Mouse (Mus musculus): ENCODE data around the gene Hsd3b7. TPM values are rescaled to one million over a fixed set of nuclear protein-coding genes. Genes with fewer than 3 reads are reported as not detected.

The Hsd3b7 gene
- total and polyA plus RNA-seq, 3 experiments = 45.5 to 86.5 (median 46.2) TPM

Other genes starting within 250 kb of the Hsd3b7 start
- not detected for gene Tmem265, start 239.2 kb upstream of the Hsd3b7 start, total RNA-seq (2021)
- 0.39 and 2.5 TPM in 2 replicates for gene Tmem265, start 239.2 kb upstream of the Hsd3b7 start, polyA plus RNA-seq (2012; rRNA removed)
- 10 to 100 TPM; 37.3 to 44.4 TPM for gene Phkg2, start 227.3 kb upstream of the Hsd3b7 start, total RNA-seq (2021)
- gene Phkg2, start 227.3 kb upstream of the Hsd3b7 start, polyA plus RNA-seq (2012; rRNA removed) = 48.3 and 53.2 TPM in 2 replicates
- gene Ccdc189, start 212.0 kb upstream of the Hsd3b7 start, total RNA-seq (2021) = 10 to 100 TPM in 1 of 2 experiments, 1 to 10 TPM in 1; 7.6 to 11.4 TPM
- 4.8 and 6.1 TPM in 2 replicates for gene Ccdc189, start 212.0 kb upstream of the Hsd3b7 start, polyA plus RNA-seq (2012; rRNA removed)
- gene Rnf40, start 211.8 kb upstream of the Hsd3b7 start, total RNA-seq (2021) = 10 to 100 TPM; 54.9 to 55.7 TPM
- gene Rnf40, start 211.8 kb upstream of the Hsd3b7 start, polyA plus RNA-seq (2012; rRNA removed) = 19.3 and 23.3 TPM in 2 replicates
- gene Zfp629, start 184.8 kb upstream of the Hsd3b7 start, total RNA-seq (2021) = 10 to 100 TPM; 16.3 to 21.2 TPM
- 14.0 and 15.5 TPM in 2 replicates for gene Zfp629, start 184.8 kb upstream of the Hsd3b7 start, polyA plus RNA-seq (2012; rRNA removed)
- gene Bcl7c, start 91.7 kb upstream of the Hsd3b7 start, total RNA-seq (2021) = 10 to 100 TPM; 70.9 to 86.0 TPM
- 70.5 and 78.0 TPM in 2 replicates for gene Bcl7c, start 91.7 kb upstream of the Hsd3b7 start, polyA plus RNA-seq (2012; rRNA removed)
- 1 to 10 TPM; 3.3 to 3.7 TPM for gene Ctf1, start 87.9 kb upstream of the Hsd3b7 start, total RNA-seq (2021)
- gene Ctf1, start 87.9 kb upstream of the Hsd3b7 start, polyA plus RNA-seq (2012; rRNA removed) = 18.9 and 22.1 TPM in 2 replicates
- gene Ctf2, start 68.4 kb upstream of the Hsd3b7 start, total RNA-seq (2021) = not detected
- gene Ctf2, start 68.4 kb upstream of the Hsd3b7 start, polyA plus RNA-seq (2012; rRNA removed) = not detected in 2 replicates
- gene Fbxl19, start 56.1 kb upstream of the Hsd3b7 start, total RNA-seq (2021) = 10 to 100 TPM in 1 of 2 experiments, 1 to 10 TPM in 1; 9.5 to 11.6 TPM
- gene Fbxl19, start 56.1 kb upstream of the Hsd3b7 start, polyA plus RNA-seq (2012; rRNA removed) = 34.5 and 42.6 TPM in 2 replicates
- 10 to 100 TPM; 28.3 to 32.8 TPM for gene Orai3, start 30.8 kb upstream of the Hsd3b7 start, total RNA-seq (2021)
- gene Orai3, start 30.8 kb upstream of the Hsd3b7 start, polyA plus RNA-seq (2012; rRNA removed) = 90.6 and 94.8 TPM in 2 replicates
- 10 to 100 TPM; 36.0 to 42.6 TPM for gene Setd1a, start 23.9 kb upstream of the Hsd3b7 start, total RNA-seq (2021)
- 12.6 and 15.9 TPM in 2 replicates for gene Setd1a, start 23.9 kb upstream of the Hsd3b7 start, polyA plus RNA-seq (2012; rRNA removed)
- 1 to 10 TPM; 2.2 to 4.6 TPM for gene Gm49388, start 15.0 kb upstream of the Hsd3b7 start, total RNA-seq (2021)
- gene Gm49388, start 15.0 kb upstream of the Hsd3b7 start, polyA plus RNA-seq (2012; rRNA removed) = not detected in 2 replicates
- gene Stx4a, start 23.7 kb downstream of the Hsd3b7 start, total RNA-seq (2021) = 100 to 1,000 TPM in 1 of 2 experiments, 10 to 100 TPM in 1; 79.6 to 102 TPM
- gene Stx4a, start 23.7 kb downstream of the Hsd3b7 start, polyA plus RNA-seq (2012; rRNA removed) = 52.2 and 54.0 TPM in 2 replicates
- gene Stx1b, start 23.9 kb downstream of the Hsd3b7 start, total RNA-seq (2021) = 1 to 10 TPM; 5.0 to 6.9 TPM
- 8.5 and 11.4 TPM in 2 replicates for gene Stx1b, start 23.9 kb downstream of the Hsd3b7 start, polyA plus RNA-seq (2012; rRNA removed)
- gene Zfp646, start 75.6 kb downstream of the Hsd3b7 start, total RNA-seq (2021) = 10 to 100 TPM; 28.9 to 33.1 TPM
- gene Zfp646, start 75.6 kb downstream of the Hsd3b7 start, polyA plus RNA-seq (2012; rRNA removed) = 14.1 and 15.9 TPM in 2 replicates
- gene Zfp668, start 76.2 kb downstream of the Hsd3b7 start, total RNA-seq (2021) = 1 to 10 TPM; 7.2 to 9.7 TPM
- gene Zfp668, start 76.2 kb downstream of the Hsd3b7 start, polyA plus RNA-seq (2012; rRNA removed) = 8.1 and 10.3 TPM in 2 replicates
- 1 to 10 TPM; 1.0 to 1.2 TPM for gene Prss53, start 90.4 kb downstream of the Hsd3b7 start, total RNA-seq (2021)
- gene Prss53, start 90.4 kb downstream of the Hsd3b7 start, polyA plus RNA-seq (2012; rRNA removed) = 3.0 and 4.5 TPM in 2 replicates
- not detected for gene Gm21974, start 94.8 kb downstream of the Hsd3b7 start, total RNA-seq (2021)
- not detected in 2 replicates for gene Gm21974, start 94.8 kb downstream of the Hsd3b7 start, polyA plus RNA-seq (2012; rRNA removed)
- 10 to 100 TPM; 62.7 to 85.5 TPM for gene Vkorc1, start 95.0 kb downstream of the Hsd3b7 start, total RNA-seq (2021)
- gene Vkorc1, start 95.0 kb downstream of the Hsd3b7 start, polyA plus RNA-seq (2012; rRNA removed) = 152 and 201 TPM in 2 replicates
- gene Bckdk, start 103.5 kb downstream of the Hsd3b7 start, total RNA-seq (2021) = 100 to 1,000 TPM; 122 to 138 TPM
- gene Bckdk, start 103.5 kb downstream of the Hsd3b7 start, polyA plus RNA-seq (2012; rRNA removed) = 164 and 166 TPM in 2 replicates
- gene Kat8, start 111.9 kb downstream of the Hsd3b7 start, total RNA-seq (2021) = 10 to 100 TPM; 24.6 to 27.1 TPM
- gene Kat8, start 111.9 kb downstream of the Hsd3b7 start, polyA plus RNA-seq (2012; rRNA removed) = 10.6 and 10.9 TPM in 2 replicates
- under 1 TPM in 1 of 2 experiments, not detected in 1; 0.24 TPM for gene Prss8, start 129.5 kb downstream of the Hsd3b7 start, total RNA-seq (2021)
- 0.07 and 0.38 TPM in 2 replicates for gene Prss8, start 129.5 kb downstream of the Hsd3b7 start, polyA plus RNA-seq (2012; rRNA removed)
- gene Prss36, start 146.1 kb downstream of the Hsd3b7 start, total RNA-seq (2021) = 1 to 10 TPM; 8.2 to 9.4 TPM
- gene Prss36, start 146.1 kb downstream of the Hsd3b7 start, polyA plus RNA-seq (2012; rRNA removed) = 24.8 and 27.8 TPM in 2 replicates
- gene Fus, start 166.9 kb downstream of the Hsd3b7 start, total RNA-seq (2021) = 100 to 1,000 TPM; 176 to 229 TPM
- 139 and 145 TPM in 2 replicates for gene Fus, start 166.9 kb downstream of the Hsd3b7 start, polyA plus RNA-seq (2012; rRNA removed)
- 1 to 10 TPM; 2.3 to 3.7 TPM for gene Pycard, start 193.3 kb downstream of the Hsd3b7 start, total RNA-seq (2021)
- 4.4 and 8.1 TPM in 2 replicates for gene Pycard, start 193.3 kb downstream of the Hsd3b7 start, polyA plus RNA-seq (2012; rRNA removed)
- under 1 TPM in 1 of 2 experiments, not detected in 1; 0.17 TPM for gene Trim72, start 203.3 kb downstream of the Hsd3b7 start, total RNA-seq (2021)
- gene Trim72, start 203.3 kb downstream of the Hsd3b7 start, polyA plus RNA-seq (2012; rRNA removed) = 0.16 and 0.29 TPM in 2 replicates

All from adrenal gland, adult 2 months (tissue).